Mouse (Mus musculus): ENCODE measurements around the gene D10Wsu102e. TPM values are rescaled to one million over a fixed set of nuclear protein-coding genes. Genes with fewer than 3 reads are reported as not detected.
"Not testable (repeated sequence)": the region's sequence is repeated elsewhere in the genome, so short reads cannot be mapped to it uniquely, and the experiment has no call there.

D10Wsu102e gene
- polyA plus RNA-seq, 1 experiment: 8.9 TPM

DNA sequence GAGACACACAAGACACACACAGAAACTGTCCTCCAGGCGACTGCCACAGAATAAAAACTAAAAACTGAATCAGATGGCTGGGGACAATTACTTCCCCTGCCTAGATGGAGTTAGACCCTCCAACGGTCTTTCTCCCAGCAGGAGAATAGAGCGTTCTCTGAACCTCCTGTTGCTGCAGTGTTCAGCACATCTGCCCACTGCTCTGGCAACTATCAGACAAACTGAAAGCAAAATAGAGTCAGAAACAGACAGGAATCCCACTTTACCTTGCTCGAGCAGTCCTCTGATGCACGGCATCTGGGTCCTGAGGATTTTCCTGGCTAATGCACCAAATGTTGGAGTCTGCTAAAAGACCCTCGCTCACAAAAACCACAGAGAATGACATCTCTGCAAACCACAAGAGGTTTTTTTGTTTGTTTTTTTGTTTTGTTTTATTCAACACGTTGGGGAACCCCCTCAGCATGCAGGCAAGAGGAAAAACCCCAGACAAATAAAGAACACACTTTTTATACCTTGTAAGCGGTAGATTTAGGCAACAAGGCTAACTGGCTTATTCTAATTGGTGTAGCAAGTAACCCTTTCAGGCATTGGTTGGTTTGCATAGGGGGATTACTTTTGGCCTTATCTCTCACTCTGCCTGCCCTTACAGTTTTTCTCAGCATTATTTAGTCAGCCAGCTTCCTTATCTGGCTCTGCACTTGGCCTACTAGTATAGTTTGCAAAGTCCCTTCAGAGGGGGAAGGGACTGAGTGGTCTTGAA, 24.6 kb downstream of the D10Wsu102e start:
- Histone ChIP-seq H3K9ac (ENCODE audit: low read depth, poor library complexity, severe bottlenecking) (no peak overlapping the region), H3K9me3 (replicated peaks; ENCODE audit: control insufficient read depth, insufficient read depth, low read length, poor library complexity, severe bottlenecking) (peaks cover 63% of the 10 kb centered on the region), H3K4me3 (ENCODE audit: low read depth, low read length) (no peak overlapping the region), H3K27ac (ENCODE audit: insufficient read depth, low read length) (no peak overlapping the region), H3K27me3 (ENCODE audit: control insufficient read depth, insufficient read depth, low read length, poor library complexity, severe bottlenecking) (no peaks in the 10 kb centered on the region), H3K36me3 (ENCODE audit: control insufficient read depth, insufficient read depth, low read length, poor library complexity, severe bottlenecking) (peaks cover 39% of the 10 kb centered on the region), H3K4me1 (ENCODE audit: control insufficient read depth, insufficient read depth, low read length) (no peaks in the 10 kb centered on the region)
- no peak for TF ChIP-seq EP300 (IDR thresholded peaks at IDR 0.05; ENCODE audit: insufficient read depth, low read depth, low read length)
- no peak for TF ChIP-seq POLR2A (IDR thresholded peaks at IDR 0.05; ENCODE audit: insufficient read depth, low read length)
- TF ChIP-seq CTCF (IDR thresholded peaks at IDR 0.05; ENCODE audit: low read depth, low read length): no peak

- peaks cover 37% of the 10 kb centered on the region for H3K36me3 ChIP-seq (ENCODE audit: control insufficient read depth, insufficient read depth, low read length, poor library complexity, severe bottlenecking)
- H3K4me1 ChIP-seq (ENCODE audit: control insufficient read depth, insufficient read depth, low read length): no peaks in the 10 kb centered on the region
- H3K9ac ChIP-seq (ENCODE audit: low read depth, poor library complexity, severe bottlenecking): no peak overlapping the region
- H3K27me3 ChIP-seq (ENCODE audit: control insufficient read depth, insufficient read depth, low read length, poor library complexity, severe bottlenecking): no peaks in the 10 kb centered on the region
- no peak overlapping the region for H3K27ac ChIP-seq (ENCODE audit: insufficient read depth, low read length)
- H3K4me3 ChIP-seq (ENCODE audit: low read depth, low read length): no peak overlapping the region
- H3K9me3 ChIP-seq (replicated peaks; ENCODE audit: control insufficient read depth, insufficient read depth, low read length, poor library complexity, severe bottlenecking): peaks cover 55% of the 10 kb centered on the region
- TF ChIP-seq EP300 (IDR thresholded peaks at IDR 0.05; ENCODE audit: insufficient read depth, low read depth, low read length) (no peak), POLR2A (IDR thresholded peaks at IDR 0.05; ENCODE audit: insufficient read depth, low read length) (no peak), CTCF (IDR thresholded peaks at IDR 0.05; ENCODE audit: low read depth, low read length) (no peak)
Measured at GRCm38 (mm10) chr10:83385330-83385910, 25.4 kb downstream of the D10Wsu102e start.

DNA sequence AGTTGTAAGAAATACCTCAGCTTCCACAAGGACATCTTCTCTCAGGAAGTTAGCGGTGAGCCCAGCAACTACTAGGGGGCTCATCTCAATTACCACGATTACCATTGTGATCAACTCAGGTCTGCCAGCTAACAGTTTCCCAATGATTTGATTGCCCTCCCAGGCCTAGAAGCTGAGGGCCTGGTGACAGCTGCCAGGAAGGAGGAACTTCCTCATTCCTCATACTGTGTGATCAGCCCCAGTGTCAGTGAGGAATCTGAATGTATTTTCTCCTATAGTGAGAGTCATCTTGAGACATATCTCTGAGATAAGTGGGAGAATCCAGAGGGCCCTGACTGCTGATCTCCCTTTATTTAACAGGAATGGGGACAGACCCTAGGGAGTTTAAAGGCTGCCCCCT, 37.3 kb downstream of the D10Wsu102e start:
- H3K9me3 ChIP-seq (replicated peaks; ENCODE audit: control insufficient read depth, insufficient read depth, low read length, poor library complexity, severe bottlenecking): peaks cover 46% of the 10 kb centered on the region
- no peak overlapping the region for H3K9ac ChIP-seq (ENCODE audit: low read depth, poor library complexity, severe bottlenecking)
- no peaks in the 10 kb centered on the region for H3K4me1 ChIP-seq (ENCODE audit: control insufficient read depth, insufficient read depth, low read length)
- no peaks in the 10 kb centered on the region for H3K27me3 ChIP-seq (ENCODE audit: control insufficient read depth, insufficient read depth, low read length, poor library complexity, severe bottlenecking)
- H3K4me3 ChIP-seq (ENCODE audit: low read depth, low read length): no peak overlapping the region
- TF ChIP-seq POLR2A (IDR thresholded peaks at IDR 0.05; ENCODE audit: insufficient read depth, low read length) (no peak), CTCF (IDR thresholded peaks at IDR 0.05; ENCODE audit: low read depth, low read length) (no peak), EP300 (IDR thresholded peaks at IDR 0.05; ENCODE audit: insufficient read depth, low read depth, low read length) (no peak)
- H3K27ac ChIP-seq (ENCODE audit: insufficient read depth, low read length): no peak overlapping the region
- peaks cover 13% of the 10 kb centered on the region for H3K36me3 ChIP-seq (ENCODE audit: control insufficient read depth, insufficient read depth, low read length, poor library complexity, severe bottlenecking)

DNA sequence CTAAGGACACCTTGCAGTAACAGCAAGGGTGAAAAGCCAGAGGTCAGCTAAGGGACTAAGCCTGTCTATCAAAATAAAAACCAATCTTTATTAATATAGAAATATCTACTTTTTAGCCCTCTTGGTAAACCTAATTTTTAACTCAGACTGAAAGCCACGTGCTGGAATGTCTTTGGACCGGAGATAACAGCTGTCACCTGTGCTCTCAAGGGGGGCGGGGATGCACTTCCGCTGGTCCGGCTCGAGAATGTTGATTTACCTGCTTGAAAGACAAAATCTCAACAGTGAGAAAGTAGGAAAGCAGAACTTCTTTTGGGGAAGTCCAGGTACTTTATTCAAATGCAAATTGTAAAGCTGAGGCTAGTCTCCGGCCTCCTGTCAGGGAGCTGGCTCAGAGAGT, 40.9 kb downstream of the D10Wsu102e start:
- H3K4me1 ChIP-seq (ENCODE audit: control insufficient read depth, insufficient read depth, low read length); H3K27me3 ChIP-seq (ENCODE audit: control insufficient read depth, insufficient read depth, low read length, poor library complexity, severe bottlenecking); H3K9ac ChIP-seq (ENCODE audit: low read depth, poor library complexity, severe bottlenecking); H3K27ac ChIP-seq (ENCODE audit: insufficient read depth, low read length); H3K4me3 ChIP-seq (ENCODE audit: low read depth, low read length): not testable (repeated sequence)
- Histone ChIP-seq H3K36me3 (ENCODE audit: control insufficient read depth, insufficient read depth, low read length, poor library complexity, severe bottlenecking) (peaks cover 13% of the 10 kb centered on the region), H3K9me3 (replicated peaks; ENCODE audit: control insufficient read depth, insufficient read depth, low read length, poor library complexity, severe bottlenecking) (peaks cover 52% of the 10 kb centered on the region)

DNA sequence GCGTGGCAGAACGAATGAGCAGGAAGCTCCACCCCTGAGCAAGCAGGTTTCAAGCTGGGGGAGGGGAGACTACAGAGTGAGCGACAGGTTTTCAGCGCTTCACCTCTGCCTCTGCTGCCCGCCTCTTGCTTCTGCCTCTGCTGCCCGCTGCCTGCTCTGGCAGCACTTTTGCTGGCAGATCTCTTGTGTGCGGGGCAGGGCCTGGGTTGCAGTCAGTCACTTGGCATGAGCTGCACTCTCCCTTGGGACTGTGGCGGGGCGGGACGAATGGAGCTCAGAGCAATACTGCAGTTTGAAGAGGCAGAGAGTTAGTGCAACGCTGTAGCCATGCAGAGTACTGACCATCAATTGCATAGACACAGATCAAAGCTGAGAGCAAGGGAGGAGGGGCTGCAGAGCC, 45.0 kb downstream of the D10Wsu102e start:
- 0 out of 2 replicates have a peak overlapping the region, but pooled peaks have one; percentile 18 for H3K4me3 ChIP-seq (ENCODE audit: low read depth, low read length)
- no peak overlapping the region for H3K9ac ChIP-seq (ENCODE audit: low read depth, poor library complexity, severe bottlenecking)
- H3K9me3 ChIP-seq (replicated peaks; ENCODE audit: control insufficient read depth, insufficient read depth, low read length, poor library complexity, severe bottlenecking): peaks cover 58% of the 10 kb centered on the region
- H3K27me3 ChIP-seq (ENCODE audit: control insufficient read depth, insufficient read depth, low read length, poor library complexity, severe bottlenecking): no peaks in the 10 kb centered on the region
- TF ChIP-seq CTCF (IDR thresholded peaks at IDR 0.05; ENCODE audit: low read depth, low read length): no peak
- TF ChIP-seq POLR2A (IDR thresholded peaks at IDR 0.05; ENCODE audit: insufficient read depth, low read length): no peak
- TF ChIP-seq EP300 (IDR thresholded peaks at IDR 0.05; ENCODE audit: insufficient read depth, low read depth, low read length): no peak
- no peak overlapping the region for H3K27ac ChIP-seq (ENCODE audit: insufficient read depth, low read length)
- H3K4me1 ChIP-seq (ENCODE audit: control insufficient read depth, insufficient read depth, low read length): no peaks in the 10 kb centered on the region
- peaks cover 27% of the 10 kb centered on the region for H3K36me3 ChIP-seq (ENCODE audit: control insufficient read depth, insufficient read depth, low read length, poor library complexity, severe bottlenecking)

GRCm38 (mm10) chr10:83405711-83406110, 45.7 kb downstream of the D10Wsu102e start:
- Histone ChIP-seq H3K27ac (ENCODE audit: insufficient read depth, low read length) (no peak overlapping the region), H3K27me3 (ENCODE audit: control insufficient read depth, insufficient read depth, low read length, poor library complexity, severe bottlenecking) (no peaks in the 10 kb centered on the region), H3K36me3 (ENCODE audit: control insufficient read depth, insufficient read depth, low read length, poor library complexity, severe bottlenecking) (peaks cover 30% of the 10 kb centered on the region), H3K9me3 (replicated peaks; ENCODE audit: control insufficient read depth, insufficient read depth, low read length, poor library complexity, severe bottlenecking) (peaks cover 59% of the 10 kb centered on the region), H3K4me3 (ENCODE audit: low read depth, low read length) (no peak overlapping the region), H3K4me1 (ENCODE audit: control insufficient read depth, insufficient read depth, low read length) (no peaks in the 10 kb centered on the region), H3K9ac (ENCODE audit: low read depth, poor library complexity, severe bottlenecking) (no peak overlapping the region)
- no peak for TF ChIP-seq CTCF (IDR thresholded peaks at IDR 0.05; ENCODE audit: low read depth, low read length)
- no peak for TF ChIP-seq POLR2A (IDR thresholded peaks at IDR 0.05; ENCODE audit: insufficient read depth, low read length)

All from ES-Bruce4 (cell line).